Mouse (Mus musculus): ENCODE data around the gene Etfdh. TPM values are rescaled to one million over a fixed set of nuclear protein-coding genes. Genes with fewer than 3 reads are reported as not detected.

Gene Etfdh
- polyA plus RNA-seq (2015; fragmentation: Nextera tagmentation; extraction: Ambion mirVana) = 40.2 and 45.7 TPM in 2 replicates

GRCm38 (mm10) chr3:79629416-79629730 is at the start of gene Etfdh:
TSS of gene Etfdh (minus strand) at chr3:79629500.
- ATAC-seq (replicated peaks) = peak; percentile 44
- H3K4me2 ChIP-seq = peak within 1 kb of the TSS; percentile 69
- H3K4me3 ChIP-seq = peak within 1 kb of the TSS; percentile 55
- H3K9me3 ChIP-seq = no peaks in the 10 kb centered on the region
- WGBS = under 1% methylated on average over 11 of the region's 11 CpGs
- H3K27me3 ChIP-seq (replicated peaks) = no peaks in the 10 kb centered on the region
- peaks cover 15% of the 10 kb centered on the region for H3K4me1 ChIP-seq
- peaks cover 7% of the 10 kb centered on the region; the same call in 1 of the 2 replicates for H3K36me3 ChIP-seq (replicated peaks)
- peak within 1 kb of the TSS; percentile 83 for H3K27ac ChIP-seq
- H3K9ac ChIP-seq = peak within 1 kb of the TSS; percentile 63

DNA sequence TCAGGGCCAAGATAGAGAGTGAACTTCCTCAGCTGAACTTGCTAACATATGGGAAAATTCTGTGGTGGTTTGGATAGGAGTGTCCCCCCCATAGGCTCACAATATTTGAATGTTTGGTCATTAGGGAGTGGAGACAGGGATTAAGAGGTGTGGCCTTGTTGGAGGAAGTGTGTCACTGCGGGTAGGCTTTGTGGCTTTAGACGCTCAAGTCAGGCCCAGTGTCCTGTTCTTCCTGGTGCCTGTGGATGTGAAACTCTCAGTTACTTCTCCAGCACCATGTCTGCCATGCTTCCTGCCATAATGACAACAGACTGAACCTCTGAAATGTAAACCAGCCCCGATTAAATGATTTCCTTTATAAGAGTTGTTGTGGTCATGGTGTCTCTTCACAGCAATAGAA is 47.1 kb upstream of the Etfdh start:
- Histone ChIP-seq H3K27ac (no peak overlapping the region), H3K36me3 (replicated peaks) (no peaks in the 10 kb centered on the region), H3K4me1 (no peaks in the 10 kb centered on the region), H3K27me3 (replicated peaks) (no peaks in the 10 kb centered on the region), H3K4me2 (no peak overlapping the region), H3K4me3 (no peak overlapping the region), H3K9ac (no peak overlapping the region), H3K9me3 (no peaks in the 10 kb centered on the region)
- 89% methylated on average over 3 of the region's 3 CpGs for WGBS
- no peak for ATAC-seq (replicated peaks)

GRCm38 (mm10) chr3:79674641-79675040 is 45.3 kb upstream of the Etfdh start:
- H3K9me3 ChIP-seq = no peaks in the 10 kb centered on the region
- no peak overlapping the region for H3K4me3 ChIP-seq
- no peak for ATAC-seq (replicated peaks)
- 90% methylated on average over 5 of the region's 5 CpGs for WGBS
- no peak overlapping the region for H3K9ac ChIP-seq
- H3K36me3 ChIP-seq (replicated peaks) = no peaks in the 10 kb centered on the region
- H3K4me2 ChIP-seq = no peak overlapping the region
- H3K27ac ChIP-seq = no peak overlapping the region
- H3K4me1 ChIP-seq = no peaks in the 10 kb centered on the region
- H3K27me3 ChIP-seq (replicated peaks) = no peaks in the 10 kb centered on the region

- Histone ChIP-seq H3K4me2 (no peak overlapping the region), H3K9ac (no peak overlapping the region), H3K36me3 (replicated peaks) (no peaks in the 10 kb centered on the region), H3K4me1 (no peaks in the 10 kb centered on the region), H3K27me3 (replicated peaks) (no peaks in the 10 kb centered on the region), H3K27ac (no peak overlapping the region), H3K9me3 (no peaks in the 10 kb centered on the region), H3K4me3 (no peak overlapping the region)
- ATAC-seq (replicated peaks) = no peak
- 15% methylated on average over 4 of the region's 4 CpGs for WGBS
These were observed 43.8 kb upstream of the Etfdh start for GRCm38 (mm10) chr3:79673082-79673481.

- no peak overlapping the region for H3K4me3 ChIP-seq
- no peaks in the 10 kb centered on the region for H3K4me1 ChIP-seq
- no peak overlapping the region for H3K27ac ChIP-seq
- 79% methylated on average over 16 of the region's 16 CpGs for WGBS
- no peak overlapping the region for H3K4me2 ChIP-seq
- H3K9ac ChIP-seq = no peak overlapping the region
- no peaks in the 10 kb centered on the region for H3K36me3 ChIP-seq (replicated peaks)
- no peak for ATAC-seq (replicated peaks)
- no peaks in the 10 kb centered on the region for H3K9me3 ChIP-seq
- no peaks in the 10 kb centered on the region for H3K27me3 ChIP-seq (replicated peaks)
These were observed 42.9 kb upstream of the Etfdh start for GRCm38 (mm10) chr3:79672188-79672587.

- WGBS = 83% methylated on average over 7 of the region's 7 CpGs
- Histone ChIP-seq H3K4me2 (no peak overlapping the region), H3K36me3 (replicated peaks) (no peaks in the 10 kb centered on the region), H3K4me1 (no peaks in the 10 kb centered on the region), H3K9ac (no peak overlapping the region), H3K4me3 (no peak overlapping the region), H3K27ac (no peak overlapping the region), H3K27me3 (replicated peaks) (no peaks in the 10 kb centered on the region), H3K9me3 (no peaks in the 10 kb centered on the region)
- no peak for ATAC-seq (replicated peaks)
These were observed 41.3 kb upstream of the Etfdh start for GRCm38 (mm10) chr3:79670556-79670955.

GRCm38 (mm10) chr3:79664787-79665408 is 35.6 kb upstream of the Etfdh start:
- no peaks in the 10 kb centered on the region for H3K9me3 ChIP-seq
- no peaks in the 10 kb centered on the region for H3K4me1 ChIP-seq
- ATAC-seq (replicated peaks) = peak; percentile 72
- no peak overlapping the region for H3K4me2 ChIP-seq
- 40% methylated on average over 9 of the region's 9 CpGs for WGBS
- no peak overlapping the region for H3K27ac ChIP-seq
- no peak overlapping the region for H3K9ac ChIP-seq
- H3K4me3 ChIP-seq = no peak overlapping the region
- H3K36me3 ChIP-seq (replicated peaks) = no peaks in the 10 kb centered on the region
- H3K27me3 ChIP-seq (replicated peaks) = no peaks in the 10 kb centered on the region

DNA sequence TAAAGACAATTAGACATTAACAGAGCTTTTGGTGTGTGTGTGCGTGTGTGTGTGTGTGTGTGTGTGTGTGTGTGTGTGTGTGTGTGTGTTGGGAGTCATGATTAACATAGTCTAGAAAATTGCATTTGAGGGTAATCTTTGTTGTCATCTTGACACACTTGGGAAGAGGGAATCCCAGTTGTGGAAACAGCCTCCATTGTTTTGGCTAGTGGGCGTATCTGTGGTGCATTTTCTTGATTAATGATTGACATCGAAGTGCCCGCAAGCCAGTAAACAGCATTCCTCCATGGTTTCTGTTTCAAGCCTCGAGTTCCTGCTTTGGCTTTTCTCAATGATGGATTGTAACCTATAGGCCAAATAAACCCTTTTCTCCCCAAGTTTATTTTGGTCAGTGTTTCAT is 27.4 kb upstream of the Etfdh start:
- H3K4me2 ChIP-seq = no peak overlapping the region
- no peak overlapping the region for H3K4me3 ChIP-seq
- H3K36me3 ChIP-seq (replicated peaks) = no peaks in the 10 kb centered on the region
- WGBS = 76% methylated on average over 5 of the region's 5 CpGs
- H3K4me1 ChIP-seq = no peaks in the 10 kb centered on the region
- H3K9ac ChIP-seq = no peak overlapping the region
- ATAC-seq (replicated peaks) = no peak
- no peak overlapping the region for H3K27ac ChIP-seq
- no peaks in the 10 kb centered on the region for H3K9me3 ChIP-seq
- no peaks in the 10 kb centered on the region for H3K27me3 ChIP-seq (replicated peaks)

DNA sequence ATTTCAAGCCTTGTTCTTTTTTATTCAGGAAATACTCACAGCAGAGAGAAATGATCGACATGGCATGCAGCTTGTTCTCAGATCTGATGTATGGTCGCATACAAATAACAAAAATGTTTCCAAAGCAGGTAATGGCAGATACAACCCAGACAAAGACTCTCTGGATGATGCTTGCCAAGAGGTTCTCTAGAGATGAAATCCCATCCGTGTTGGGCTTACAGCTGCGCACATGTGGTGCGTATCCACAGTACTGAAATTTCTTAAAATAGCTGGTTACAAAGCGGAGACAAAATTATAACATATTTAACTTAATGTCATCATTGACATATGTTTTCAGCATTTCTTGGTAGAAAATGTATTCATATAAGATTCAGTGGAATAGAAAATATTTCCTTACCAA is 22.8 kb upstream of the Etfdh start:
- ATAC-seq (replicated peaks) = no peak
- WGBS = 93% methylated on average over 6 of the region's 6 CpGs
- Histone ChIP-seq H3K9ac (no peak overlapping the region), H3K27ac (no peak overlapping the region), H3K4me1 (no peaks in the 10 kb centered on the region), H3K4me3 (no peak overlapping the region), H3K36me3 (replicated peaks) (no peaks in the 10 kb centered on the region), H3K27me3 (replicated peaks) (no peaks in the 10 kb centered on the region), H3K4me2 (no peak overlapping the region), H3K9me3 (no peaks in the 10 kb centered on the region)

DNA sequence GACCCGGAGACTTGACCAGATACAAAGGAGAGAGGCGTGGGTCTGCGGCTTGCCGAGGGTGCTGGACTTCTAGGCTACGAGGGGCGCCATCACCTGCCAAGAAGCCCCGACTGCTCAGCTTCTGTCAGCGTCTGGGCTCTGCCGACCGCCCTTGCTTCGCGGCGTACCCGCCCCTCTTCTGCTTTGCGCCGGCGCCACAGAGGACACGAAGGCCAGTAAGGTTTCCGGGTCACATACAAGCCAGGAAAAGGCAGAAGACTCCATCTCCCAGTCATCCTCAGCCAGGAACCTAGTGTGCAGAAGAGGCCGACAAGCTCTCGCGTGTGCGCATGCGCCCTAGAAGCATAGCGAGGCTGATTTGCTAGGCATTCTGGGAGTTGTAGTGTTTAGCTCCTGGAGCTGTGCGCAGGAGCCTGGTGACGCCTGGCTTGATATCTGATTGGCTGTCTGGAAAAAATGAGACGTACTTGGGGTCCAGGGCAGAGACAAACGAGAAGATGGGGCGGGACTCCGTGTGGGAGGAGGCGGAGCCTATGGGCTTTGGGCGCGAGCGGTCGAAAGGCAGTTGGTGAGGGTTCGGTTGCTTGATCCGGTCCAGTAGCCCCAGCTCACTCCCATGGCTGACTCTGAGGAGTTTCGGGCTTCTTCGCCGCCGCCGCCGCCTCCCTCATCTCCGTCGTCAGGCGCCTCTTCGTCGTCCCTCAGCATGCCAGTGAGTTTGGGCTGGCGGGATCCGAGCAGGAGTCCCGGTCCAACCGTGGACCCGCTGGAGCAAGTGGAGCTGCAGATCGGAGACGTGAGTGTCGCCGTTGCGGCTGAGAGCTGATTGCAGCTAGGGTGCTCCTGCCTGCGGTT is 512 bp downstream of the Etfdh start, which contains the start of gene 4930579G24Rik:
Gene 4930579G24Rik (plus strand): TSS at position 519 of the 855 bp plus-strand sequence.
- Histone ChIP-seq H3K36me3 (replicated peaks) (peaks cover 7% of the 10 kb centered on the region; the same call in 1 of the 2 replicates), H3K9me3 (no peaks in the 10 kb centered on the region), H3K4me3 (peak within 1 kb of the TSS; percentile 55), H3K4me2 (peak within 1 kb of the TSS; percentile 69), H3K27me3 (replicated peaks) (no peaks in the 10 kb centered on the region), H3K9ac (peak within 1 kb of the TSS; percentile 63), H3K27ac (peak within 1 kb of the TSS; percentile 83), H3K4me1 (peaks cover 15% of the 10 kb centered on the region)
- WGBS = under 1% methylated on average over 60 of the region's 60 CpGs
- ATAC-seq (replicated peaks) = peak; percentile 99

DNA sequence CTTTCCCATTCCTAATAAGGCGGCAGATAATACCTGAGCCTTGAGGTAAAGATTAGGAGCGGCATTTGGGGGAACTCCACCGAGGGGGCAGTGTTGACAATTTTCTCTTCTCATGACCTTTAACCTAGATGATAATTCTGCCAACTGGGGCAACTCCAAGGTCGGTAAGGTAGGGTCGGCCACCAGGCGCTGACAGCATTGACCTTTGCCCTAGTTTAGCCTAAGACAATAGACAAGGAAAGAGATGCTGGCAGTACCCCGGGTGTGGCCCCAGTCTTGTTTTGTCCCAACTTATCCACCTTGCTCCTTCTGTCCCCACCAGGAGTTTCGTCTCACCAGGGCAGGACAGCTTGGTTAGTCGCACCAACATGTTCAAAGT is 1.1 kb downstream of the Etfdh start:
- H3K27ac ChIP-seq = peak overlapping the region; percentile 83
- no peaks in the 10 kb centered on the region for H3K9me3 ChIP-seq
- ATAC-seq (replicated peaks) = no peak
- H3K9ac ChIP-seq = peak overlapping the region; percentile 63
- peak overlapping the region; percentile 69 for H3K4me2 ChIP-seq
- no peaks in the 10 kb centered on the region for H3K27me3 ChIP-seq (replicated peaks)
- 1% methylated on average over 9 of the region's 9 CpGs for WGBS
- H3K36me3 ChIP-seq (replicated peaks) = peaks cover 7% of the 10 kb centered on the region; the same call in 1 of the 2 replicates
- H3K4me1 ChIP-seq = peaks cover 15% of the 10 kb centered on the region
- H3K4me3 ChIP-seq = peak overlapping the region; percentile 55

DNA sequence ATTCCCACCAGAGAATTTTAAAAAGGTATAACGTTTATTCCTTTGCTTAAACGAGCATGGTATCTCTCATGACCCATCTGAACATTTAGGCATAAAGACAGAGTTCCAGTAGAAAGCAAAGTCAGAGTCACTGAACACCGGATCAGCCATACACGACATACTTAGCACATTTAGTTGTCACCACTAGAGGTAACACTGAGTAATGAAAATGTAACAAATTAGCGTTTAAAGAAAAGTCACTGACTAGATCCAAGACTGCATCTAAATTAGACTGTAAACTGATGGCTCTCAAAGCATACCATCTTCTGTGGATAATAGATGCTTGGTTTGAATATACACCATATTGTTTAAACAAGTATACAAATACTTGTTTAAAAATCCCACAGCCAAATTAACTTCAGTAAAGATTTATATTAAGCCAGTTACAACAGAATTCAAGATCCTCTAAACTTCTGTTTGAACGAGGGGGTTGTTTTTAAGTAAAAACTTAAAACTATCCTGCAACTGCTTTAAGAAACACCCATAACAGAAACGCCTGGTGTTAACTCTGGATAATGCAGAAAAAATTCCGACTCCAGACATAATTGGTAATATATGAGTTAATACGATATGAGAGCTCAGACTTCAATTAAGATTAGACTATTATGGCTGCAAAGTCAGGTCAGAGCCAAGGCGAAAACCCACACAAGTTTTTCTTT is 1.7 kb downstream of the Etfdh start:
- H3K27ac ChIP-seq = peak overlapping the region; percentile 83; the same call in 1 of the 2 replicates
- WGBS = 27% methylated on average over 10 of the region's 10 CpGs

More for the DNA sequence above, 1.7 kb downstream of the Etfdh start:
- Histone ChIP-seq H3K4me3 (peak overlapping the region; percentile 55), H3K9me3 (no peaks in the 10 kb centered on the region), H3K9ac (peak overlapping the region; percentile 63), H3K4me2 (peak overlapping the region; percentile 69), H3K36me3 (replicated peaks) (peaks cover 9% of the 10 kb centered on the region; the same call in 1 of the 2 replicates), H3K27me3 (replicated peaks) (no peaks in the 10 kb centered on the region), H3K4me1 (peaks cover 15% of the 10 kb centered on the region)
- no peak for ATAC-seq (replicated peaks)

All from midbrain, embryonic 15.5 days (tissue).